Mouse (Mus musculus) splenic B cell, adult 2 months (primary cell): ENCODE measurements around the gene Zfp384.

Source experiments
- DNase-seq: peaks from one replicate; pipeline ENCODE4 v3.0.0-alpha.2; 2011; ENCODE audit warnings: low read depth, low spot score
- H3K27me3 ChIP-seq: 2 replicates; pipeline ENCODE4 v1.6.1; 2012; ENCODE audit warnings: mild to moderate bottlenecking, low read length, moderate library complexity, mixed read lengths; ENCODE audit not compliant: control insufficient read depth, poor library complexity, insufficient read depth, severe bottlenecking
- H3K36me3 ChIP-seq: 2 replicates; pipeline ENCODE4 v1.6.1; 2012; ENCODE audit warnings: mild to moderate bottlenecking, low read length, moderate library complexity, mixed read lengths; ENCODE audit not compliant: control insufficient read depth, poor library complexity, insufficient read depth, severe bottlenecking

Gene Zfp384

GRCm38 (mm10) chr6:125009129-125009180 is at the start of gene Zfp384:
Zfp384 (plus strand) TSS chr6:125009145.
- no peak for DNase-seq
- Histone ChIP-seq H3K27me3 (no peaks in the 10 kb centered on the region), H3K36me3 (no peaks in the 10 kb centered on the region)

- Histone ChIP-seq H3K27me3 (no peaks in the 10 kb centered on the region), H3K36me3 (peaks cover 11% of the 10 kb centered on the region; the same call in 1 of the 2 replicates)
- no peak for DNase-seq
These were observed 49.0 kb upstream of the Zfp384 start for GRCm38 (mm10) chr6:124959960-124960359.

- Histone ChIP-seq H3K27me3 (no peaks in the 10 kb centered on the region), H3K36me3 (peaks cover 11% of the 10 kb centered on the region; the same call in 1 of the 2 replicates)
- no peak for DNase-seq
These were observed 47.9 kb upstream of the Zfp384 start for GRCm38 (mm10) chr6:124961021-124961420.

- Histone ChIP-seq H3K27me3 (no peaks in the 10 kb centered on the region), H3K36me3 (peaks cover 3% of the 10 kb centered on the region; the same call in 1 of the 2 replicates)
- DNase-seq: peak; percentile 47
These were observed 44.3 kb upstream of the Zfp384 start for GRCm38 (mm10) chr6:124964638-124965037.

- DNase-seq: peak; percentile 97
- Histone ChIP-seq H3K27me3 (no peaks in the 10 kb centered on the region), H3K36me3 (peaks cover 2% of the 10 kb centered on the region; the same call in 1 of the 2 replicates)
These were observed 43.7 kb upstream of the Zfp384 start, which contains the start of gene Cops7a for GRCm38 (mm10) chr6:124965088-124965719. Cops7a (minus strand) TSS chr6:124965538.

- DNase-seq: peak; percentile 34
- Histone ChIP-seq H3K36me3 (peaks cover 2% of the 10 kb centered on the region; the same call in 1 of the 2 replicates), H3K27me3 (no peaks in the 10 kb centered on the region)
These were observed 43.2 kb upstream of the Zfp384 start for GRCm38 (mm10) chr6:124965747-124966146.

- H3K36me3 ChIP-seq: no peaks in the 10 kb centered on the region
- no peaks in the 10 kb centered on the region for H3K27me3 ChIP-seq
- DNase-seq: peak; percentile 49
These were observed 42.4 kb upstream of the Zfp384 start for GRCm38 (mm10) chr6:124966466-124967118.

- no peaks in the 10 kb centered on the region for H3K36me3 ChIP-seq
- DNase-seq: peak; percentile 71
- H3K27me3 ChIP-seq: no peaks in the 10 kb centered on the region
These were observed 41.2 kb upstream of the Zfp384 start for GRCm38 (mm10) chr6:124967766-124968165.

- H3K27me3 ChIP-seq: peaks cover 1% of the 10 kb centered on the region; the same call in 1 of the 2 replicates
- DNase-seq: no peak
These were observed 16.7 kb upstream of the Zfp384 start for GRCm38 (mm10) chr6:124992241-124992640.

GRCm38 (mm10) chr6:124993365-124993764 is 15.6 kb upstream of the Zfp384 start:
- Histone ChIP-seq H3K27me3 (peaks cover 1% of the 10 kb centered on the region; the same call in 1 of the 2 replicates), H3K36me3 (no peaks in the 10 kb centered on the region)
- no peak for DNase-seq

More at GRCm38 (mm10) chr6:124992241-124992640, 16.7 kb upstream of the Zfp384 start:
- no peaks in the 10 kb centered on the region for H3K36me3 ChIP-seq

GRCm38 (mm10) chr6:124993876-124994275 is 15.1 kb upstream of the Zfp384 start:
- peaks cover 1% of the 10 kb centered on the region; the same call in 1 of the 2 replicates for H3K27me3 ChIP-seq
- H3K36me3 ChIP-seq: no peaks in the 10 kb centered on the region
- no peak for DNase-seq

GRCm38 (mm10) chr6:124995246-124995645 is 13.7 kb upstream of the Zfp384 start:
- Histone ChIP-seq H3K27me3 (peaks cover 1% of the 10 kb centered on the region; the same call in 1 of the 2 replicates), H3K36me3 (no peaks in the 10 kb centered on the region)
- no peak for DNase-seq

- Histone ChIP-seq H3K27me3 (peaks cover 1% of the 10 kb centered on the region; the same call in 1 of the 2 replicates), H3K36me3 (no peaks in the 10 kb centered on the region)
- DNase-seq: no peak
These were observed 13.0 kb upstream of the Zfp384 start for GRCm38 (mm10) chr6:124995831-124996403.

GRCm38 (mm10) chr6:124996551-124997501 is 12.1 kb upstream of the Zfp384 start, which contains the start of gene Pianp:
Pianp (plus strand) TSS chr6:124996694.
- DNase-seq: peak; percentile 68
- Histone ChIP-seq H3K36me3 (no peaks in the 10 kb centered on the region), H3K27me3 (peaks cover 1% of the 10 kb centered on the region; the same call in 1 of the 2 replicates)
